Mouse (Mus musculus) MEL (cell line): ENCODE measurements around the gene Vrk2. TPM values are rescaled to one million over a fixed set of nuclear protein-coding genes. Genes with fewer than 3 reads are reported as not detected.

Experiments
- DNase-seq: peaks from one replicate; pipeline ENCODE4 v3.0.0; 2011; ENCODE audit warnings: low read depth, low spot score
- H3K27ac ChIP-seq: 2 replicates; pipeline ENCODE4 v1.5.1; 2012; ENCODE audit warnings: low read depth, mild to moderate bottlenecking, control low read depth, low read length, moderate library complexity; ENCODE audit not compliant: control insufficient read depth
- H3K27me3 ChIP-seq, 2 experiments: fragments of 150-350 bp in 1 of 2; sonication (generic) in 1 of 2; 2 replicates each; pipeline ENCODE4 v1.6.1; 2012; ENCODE audit warnings: low read length in 2 of 2, mild to moderate bottlenecking in 2 of 2, improper control_type of control experiment in 1 of 2, moderate library complexity in 1 of 2; ENCODE audit not compliant: insufficient read depth in 2 of 2, control insufficient read depth in 1 of 2
- H3K36me3 ChIP-seq, 2 experiments: 2 replicates each; pipeline ENCODE4 v1.6.1; 2012 to 2014; ENCODE audit warnings: low read length in 2 of 2, improper control_type of control experiment in 1 of 2, inconsistent platforms in 1 of 2, mild to moderate bottlenecking in 1 of 2; ENCODE audit not compliant: insufficient read depth in 2 of 2, control insufficient read depth in 1 of 2
- H3K4me1 ChIP-seq, 2 experiments: fragments of 150-350 bp in 1 of 2; sonication (generic) in 1 of 2; 2 replicates each; pipeline ENCODE4 v1.6.1; 2012; ENCODE audit warnings: low read length in 2 of 2, improper control_type of control experiment in 1 of 2, mild to moderate bottlenecking in 1 of 2; ENCODE audit not compliant: insufficient read depth in 2 of 2, control insufficient read depth in 1 of 2
- H3K4me3 ChIP-seq, 2 experiments: fragments of 150-350 bp in 1 of 2; sonication (generic) in 1 of 2; 2 replicates each; pipeline ENCODE4 v1.5.1; 2012; ENCODE audit warnings: low read depth in 2 of 2, low read length in 2 of 2, mild to moderate bottlenecking in 2 of 2, moderate library complexity in 2 of 2, control low read depth in 1 of 2, improper control_type of control experiment in 1 of 2; ENCODE audit not compliant: control insufficient read depth in 1 of 2, insufficient read depth in 1 of 2
- H3K79me2 ChIP-seq: 2 replicates; pipeline ENCODE4 v1.6.1; 2012; ENCODE audit warnings: mild to moderate bottlenecking, low read length, moderate library complexity; ENCODE audit not compliant: control insufficient read depth, poor library complexity, insufficient read depth
- H3K9ac ChIP-seq: 2 replicates; pipeline ENCODE4 v1.6.1; 2012; ENCODE audit warnings: low read depth, mild to moderate bottlenecking, control low read depth, low read length, moderate library complexity; ENCODE audit not compliant: control insufficient read depth, poor library complexity, severe bottlenecking
- H3K9me3 ChIP-seq: fragments of 150-350 bp; sonication (generic); replicated peaks from 2 replicates; pipeline ENCODE4 v1.6.1; 2012; ENCODE audit warnings: mild to moderate bottlenecking, low read length, improper control_type of control experiment, moderate library complexity; ENCODE audit not compliant: insufficient read depth
- EP300 ChIP-seq, 2 experiments: IDR thresholded peaks; 2 replicates each; pipeline ENCODE4 v1.6.1; 2011; ENCODE audit warnings: improper control_type of control experiment in 2 of 2, low read length in 2 of 2, low read depth in 1 of 2, mild to moderate bottlenecking in 1 of 2
- ETS1 ChIP-seq: IDR thresholded peaks from 2 replicates; pipeline ENCODE4 v1.6.1; 2012; ENCODE audit warnings: low read depth, mild to moderate bottlenecking, inconsistent platforms, low read length, improper control_type of control experiment, moderate library complexity
- GATA1 ChIP-seq: IDR thresholded peaks from 2 replicates; pipeline ENCODE4 v1.6.1; 2011; ENCODE audit warnings: low read depth, low read length, improper control_type of control experiment
- HCFC1 ChIP-seq: IDR thresholded peaks from 2 replicates; pipeline ENCODE4 v1.6.1; 2012; ENCODE audit warnings: low read depth, mild to moderate bottlenecking, inconsistent platforms, low read length, improper control_type of control experiment, moderate library complexity
- MEF2A ChIP-seq: IDR thresholded peaks from 2 replicates; pipeline ENCODE4 v1.6.1; 2014; ENCODE audit warnings: low read depth, mild to moderate bottlenecking, inconsistent platforms, low read length, improper control_type of control experiment; ENCODE audit not compliant: poor library complexity, insufficient replicate concordance, severe bottlenecking; ENCODE audit errors: extremely low read depth
- MYB ChIP-seq: IDR thresholded peaks from 2 replicates; pipeline ENCODE4 v1.6.1; 2011; ENCODE audit warnings: mild to moderate bottlenecking, low read depth, low read length, improper control_type of control experiment
- MYC ChIP-seq: IDR thresholded peaks from 2 replicates; pipeline ENCODE4 v1.6.1; 2011; ENCODE audit warnings: low read depth, mild to moderate bottlenecking, low read length, improper control_type of control experiment, moderate library complexity
- NELFE ChIP-seq: IDR thresholded peaks from 2 replicates; pipeline ENCODE4 v1.6.1; 2011; ENCODE audit warnings: low read depth, low read length, improper control_type of control experiment
- POLR2A ChIP-seq, 2 experiments: IDR thresholded peaks; 2 replicates each; pipeline ENCODE4 v1.6.1; 2011 to 2012; ENCODE audit warnings: low read length in 2 of 2, mild to moderate bottlenecking in 2 of 2, control low read depth in 1 of 2, improper control_type of control experiment in 1 of 2, low read depth in 1 of 2, moderate library complexity in 1 of 2; ENCODE audit not compliant: control insufficient read depth in 1 of 2, insufficient read depth in 1 of 2, poor library complexity in 1 of 2
- POLR2AphosphoS5 ChIP-seq: IDR thresholded peaks from 2 replicates; pipeline ENCODE4 v1.6.1; 2012; ENCODE audit warnings: low read depth, borderline replicate concordance, mild to moderate bottlenecking, inconsistent platforms, low read length, moderate library complexity, mixed read lengths
- RCOR1 ChIP-seq: IDR thresholded peaks from 2 replicates; pipeline ENCODE4 v1.6.1; 2012; ENCODE audit warnings: low read depth, mild to moderate bottlenecking, inconsistent platforms, low read length, improper control_type of control experiment
- SIN3A ChIP-seq: IDR thresholded peaks from 2 replicates; pipeline ENCODE4 v1.6.1; 2012; ENCODE audit warnings: low read length, improper control_type of control experiment, inconsistent platforms
- TBP ChIP-seq: IDR thresholded peaks from 2 replicates; pipeline ENCODE4 v1.8.0; 2011; ENCODE audit warnings: low read depth, low read length, improper control_type of control experiment
- TCF12 ChIP-seq: IDR thresholded peaks from 2 replicates; pipeline ENCODE4 v1.6.1; 2014; ENCODE audit warnings: low read depth, mild to moderate bottlenecking, inconsistent platforms, low read length, improper control_type of control experiment, moderate library complexity
- UBTF ChIP-seq: IDR thresholded peaks from 2 replicates; pipeline ENCODE4 v1.6.1; 2012; ENCODE audit warnings: low read depth, mild to moderate bottlenecking, inconsistent platforms, low read length, improper control_type of control experiment, moderate library complexity, borderline replicate concordance; ENCODE audit not compliant: insufficient read depth
- USF1 ChIP-seq: IDR thresholded peaks from 2 replicates; pipeline ENCODE4 v1.6.1; 2014; ENCODE audit warnings: low read depth, mild to moderate bottlenecking, inconsistent platforms, low read length, improper control_type of control experiment, moderate library complexity
- ZMIZ1 ChIP-seq: IDR thresholded peaks from 2 replicates; pipeline ENCODE4 v1.6.1; 2012; ENCODE audit warnings: low read depth, mild to moderate bottlenecking, inconsistent platforms, low read length, improper control_type of control experiment, moderate library complexity
- ZNF384 ChIP-seq: IDR thresholded peaks from 2 replicates; pipeline ENCODE4 v1.6.1; 2012; ENCODE audit warnings: low read depth, mild to moderate bottlenecking, inconsistent platforms, low read length, improper control_type of control experiment
- polyA plus RNA-seq, 2 experiments: library from polyadenylated mRNA; stranded (reverse) in 1 of 2; unstranded in 1 of 2; fragments of >175 nt in 1 of 2; fragments of >200 nt in 1 of 2; gene quantifications; 2 replicates each; pipeline versions ENCODE4 v1.2.1 to v1.2.4; 2012; ENCODE audit warnings: low replicate concordance in 2 of 2, low read depth in 1 of 2; ENCODE audit not compliant: insufficient read length in 2 of 2, insufficient read depth in 1 of 2, missing spikeins in 1 of 2
- total RNA-seq: library from RNA; depleted of rRNA; stranded (reverse); fragments of 300-350 nt; gene quantifications from 2 replicates; pipeline ENCODE4 v1.2.3, GENCODE M21; 2012

Gene Vrk2
- total and polyA plus RNA-seq, 3 experiments: 19.6 to 20.6 TPM; not detected in 1

- H3K9ac ChIP-seq: no peak overlapping the region
- no peaks in the 10 kb centered on the region for H3K79me2 ChIP-seq
- DNase-seq: peak; percentile 64
- H3K4me3 ChIP-seq: no peak overlapping the region
- peaks cover 3 to 33% of the 10 kb centered on the region in 2 experiments; a peak in 3 of 4 replicates for H3K4me1 ChIP-seq
- H3K36me3 ChIP-seq: peaks cover 0 to 32% of the 10 kb centered on the region in 2 experiments; a peak in 2 of 4 replicates
- H3K27me3 ChIP-seq: no peaks in the 10 kb centered on the region
- H3K9me3 ChIP-seq: no peaks in the 10 kb centered on the region
- H3K27ac ChIP-seq: peak overlapping the region; percentile 69; the same call in 1 of the 2 replicates
- peak; percentile 67 for TF ChIP-seq ZNF384
- TF ChIP-seq TBP: no peak
- TF ChIP-seq UBTF: no peak
- peak; percentile 36; the same call in 1 of the 2 replicates for TF ChIP-seq NELFE
- TF ChIP-seq RCOR1: no peak
- TF ChIP-seq ETS1: peak; percentile 47; the same call in 1 of the 2 replicates
- peak; percentile 85; the same call in 1 of the 2 replicates for TF ChIP-seq TCF12
- TF ChIP-seq GATA1: peak; percentile 55; the same call in 1 of the 2 replicates
- TF ChIP-seq MYB: peak; percentile 98
- TF ChIP-seq EP300 (IDR thresholded peaks at IDR 0.05; ENCODE audit: low read depth in 1 of 2, low read length in 2 of 2): peak; percentile 94 to 97
- TF ChIP-seq SIN3A: peak; percentile 64; the same call in 1 of the 2 replicates
Measured at GRCm38 (mm10) chr11:26618475-26619223, 24.9 kb upstream of the Vrk2 start.

GRCm38 (mm10) chr11:26608795-26609194 is 15.0 kb upstream of the Vrk2 start:
- Histone ChIP-seq H3K4me3 (no peak overlapping the region), H3K27ac (no peak overlapping the region), H3K9me3 (no peaks in the 10 kb centered on the region), H3K4me1 (peaks cover under 1 to 11% of the 10 kb centered on the region in 2 experiments; a peak in 3 of 4 replicates), H3K9ac (no peak overlapping the region), H3K36me3 (peaks cover 0 to 10% of the 10 kb centered on the region in 2 experiments; a peak in 2 of 4 replicates), H3K79me2 (no peaks in the 10 kb centered on the region), H3K27me3 (no peaks in the 10 kb centered on the region)
- no peak for TF ChIP-seq ZMIZ1
- TF ChIP-seq MYC: no peak
- no peak for TF ChIP-seq USF1
- TF ChIP-seq MEF2A: no peak
- no peak for TF ChIP-seq UBTF
- no peak for TF ChIP-seq HCFC1
- no peak for TF ChIP-seq SIN3A
- no peak for TF ChIP-seq EP300 (IDR thresholded peaks at IDR 0.05; ENCODE audit: low read depth in 1 of 2, low read length in 2 of 2)
- TF ChIP-seq POLR2AphosphoS5: no peak
- TF ChIP-seq POLR2A (IDR thresholded peaks at IDR 0.05; ENCODE audit: control insufficient read depth in 1 of 2, insufficient read depth in 1 of 2, low read depth in 1 of 2, low read length in 2 of 2, poor library complexity in 1 of 2): no peak
- DNase-seq: no peak
